Mouse (Mus musculus): ENCODE measurements around the gene Tmem268. TPM values are rescaled to one million over a fixed set of nuclear protein-coding genes. Genes with fewer than 3 reads are reported as not detected.

The Tmem268 gene
- total RNA-seq, 2 experiments from 2014 or later = 4.3 to 4.9 TPM

GRCm38 (mm10) chr4:63555111-63555510 is 3.5 kb upstream of the Tmem268 start:
- no peak for DNase-seq

GRCm38 (mm10) chr4:63556665-63557064 is 1.9 kb upstream of the Tmem268 start:
- DNase-seq = no peak

- DNase-seq = no peak
Measured at GRCm38 (mm10) chr4:63557124-63558059, 1.2 kb upstream of the Tmem268 start.

GRCm38 (mm10) chr4:63559127-63559697 is 631 bp downstream of the Tmem268 start:
- DNase-seq = no peak

- DNase-seq = peak; percentile 42
Measured at GRCm38 (mm10) chr4:63560079-63560478, 1.5 kb downstream of the Tmem268 start.

GRCm38 (mm10) chr4:63561861-63562675 is 3.5 kb downstream of the Tmem268 start:
- no peak for DNase-seq

GRCm38 (mm10) chr4:63562742-63563141 is 4.2 kb downstream of the Tmem268 start:
- no peak for DNase-seq

- no peak for DNase-seq
Measured at GRCm38 (mm10) chr4:63567712-63568390, 9.3 kb downstream of the Tmem268 start.

- DNase-seq = no peak
Measured at GRCm38 (mm10) chr4:63569322-63569721, 10.7 kb downstream of the Tmem268 start.

- DNase-seq = no peak
Measured at GRCm38 (mm10) chr4:63570208-63570781, 11.7 kb downstream of the Tmem268 start.

- no peak for DNase-seq
Measured at GRCm38 (mm10) chr4:63572621-63573020, 14.0 kb downstream of the Tmem268 start.

GRCm38 (mm10) chr4:63579649-63580048 is 21.1 kb downstream of the Tmem268 start:
- DNase-seq = no peak

- DNase-seq = no peak
Measured at GRCm38 (mm10) chr4:63580078-63580477, 21.5 kb downstream of the Tmem268 start.

GRCm38 (mm10) chr4:63582580-63582979 is 24.0 kb downstream of the Tmem268 start:
- no peak for DNase-seq

GRCm38 (mm10) chr4:63585216-63585615 is 26.6 kb downstream of the Tmem268 start:
- DNase-seq = no peak

GRCm38 (mm10) chr4:63586240-63586639 is 27.7 kb downstream of the Tmem268 start:
- no peak for DNase-seq

- DNase-seq = no peak
Measured at GRCm38 (mm10) chr4:63589987-63590386, 31.4 kb downstream of the Tmem268 start.

GRCm38 (mm10) chr4:63590538-63590937 is 32.0 kb downstream of the Tmem268 start:
- no peak for DNase-seq

GRCm38 (mm10) chr4:63594459-63595110 is 36.0 kb downstream of the Tmem268 start:
- DNase-seq = no peak

GRCm38 (mm10) chr4:63595259-63595658 is 36.7 kb downstream of the Tmem268 start:
- DNase-seq = no peak

- DNase-seq = no peak
Measured at GRCm38 (mm10) chr4:63596010-63596409, 37.4 kb downstream of the Tmem268 start.

Data from heart, postnatal 4 days (tissue).